Mouse (Mus musculus): ENCODE measurements at regions not wholly inside any gene's neighbourhood (a gene's known extent, or its start where the extent isn't known, plus 50 kb on each side); places are given as distances from the start of the nearest gene placed in this dataset.

DNA sequence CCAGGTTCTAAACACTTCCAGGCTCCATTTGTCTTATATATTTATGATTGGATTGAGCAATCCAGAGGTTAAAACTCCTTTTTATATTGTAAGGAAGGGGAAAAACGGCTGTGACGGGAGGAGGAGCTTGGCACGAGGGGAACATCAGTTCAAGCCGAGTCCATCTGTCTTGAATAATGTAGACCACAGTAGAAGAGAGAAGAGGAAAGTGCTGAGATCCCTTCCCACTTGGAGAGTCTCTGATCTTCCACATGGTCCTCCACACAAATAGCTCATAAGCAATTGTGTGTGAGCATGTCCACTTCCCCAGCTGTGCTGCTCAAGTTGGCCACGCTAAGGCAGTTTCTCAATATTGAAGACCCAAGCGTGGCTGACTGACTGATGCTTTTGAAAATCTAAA, 140.4 kb upstream of the Adamts9 start:
- DNase-seq (ENCODE audit: low read depth, low spot score): no peak
- Histone ChIP-seq H3K36me3 (ENCODE audit: control insufficient read depth in 1 of 2, insufficient read depth in 2 of 2, low read length in 2 of 2) (no peaks in the 10 kb centered on the region), H3K4me3 (ENCODE audit: control insufficient read depth in 1 of 2, insufficient read depth in 1 of 2, low read depth in 2 of 2, low read length in 2 of 2) (no peak overlapping the region), H3K27ac (ENCODE audit: control insufficient read depth, low read depth, low read length) (no peak overlapping the region), H3K9me3 (replicated peaks; ENCODE audit: insufficient read depth, low read length) (no peaks in the 10 kb centered on the region), H3K27me3 (ENCODE audit: control insufficient read depth in 1 of 2, insufficient read depth in 2 of 2, low read length in 2 of 2) (no peaks in the 10 kb centered on the region), H3K79me2 (ENCODE audit: control insufficient read depth, insufficient read depth, low read length, poor library complexity) (no peaks in the 10 kb centered on the region), H3K4me1 (ENCODE audit: control insufficient read depth in 1 of 2, insufficient read depth in 2 of 2, low read length in 2 of 2) (no peaks in the 10 kb centered on the region), H3K9ac (ENCODE audit: control insufficient read depth, low read depth, low read length, poor library complexity, severe bottlenecking) (no peak overlapping the region)
- TF ChIP-seq ETS1 (IDR thresholded peaks at IDR 0.05; ENCODE audit: low read depth, low read length) (no peak), POLR2AphosphoS5 (IDR thresholded peaks at IDR 0.05; ENCODE audit: borderline replicate concordance, low read depth, low read length) (no peak), CTCF (IDR thresholded peaks at IDR 0.05 in 2 of 3, conservative IDR thresholded peaks at IDR 0.05 in 1 of 3; ENCODE audit: control insufficient read depth in 1 of 3, insufficient read depth in 1 of 3, low read depth in 2 of 3, low read length in 3 of 3, poor library complexity in 1 of 3, severe bottlenecking in 1 of 3) (no peak), ZNF384 (IDR thresholded peaks at IDR 0.05; ENCODE audit: low read depth, low read length) (no peak), MAFK (IDR thresholded peaks at IDR 0.05; ENCODE audit: borderline replicate concordance, low read depth, low read length) (no peak), ZC3H11A (IDR thresholded peaks at IDR 0.05; ENCODE audit: low read depth, low read length) (no peak), E2F4 (IDR thresholded peaks at IDR 0.05; ENCODE audit: borderline replicate concordance, low read depth, low read length) (no peak)

DNA sequence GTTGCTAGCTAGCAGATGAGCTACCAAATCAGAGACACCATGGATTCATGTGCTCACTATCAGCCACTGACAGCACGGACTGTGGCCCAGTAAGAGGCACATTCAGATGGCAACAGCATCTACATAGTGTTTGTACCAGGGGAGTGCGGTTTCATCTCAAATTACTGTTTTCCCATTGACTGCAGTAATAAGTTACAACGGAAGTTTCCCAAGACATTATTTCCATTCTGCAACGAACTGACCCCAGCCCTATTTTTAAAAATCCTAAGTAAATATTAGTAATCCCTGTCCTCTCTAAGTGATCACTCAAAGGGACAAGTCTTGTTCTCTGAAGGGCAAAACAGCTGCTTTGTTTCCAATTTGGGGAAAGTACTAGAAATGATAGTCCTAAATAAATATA, 138.9 kb upstream of the Adamts9 start:
- Histone ChIP-seq H3K27me3 (ENCODE audit: control insufficient read depth in 1 of 2, insufficient read depth in 2 of 2, low read length in 2 of 2) (no peaks in the 10 kb centered on the region), H3K9me3 (replicated peaks; ENCODE audit: insufficient read depth, low read length) (no peaks in the 10 kb centered on the region)
- TF ChIP-seq POLR2AphosphoS5 (IDR thresholded peaks at IDR 0.05; ENCODE audit: borderline replicate concordance, low read depth, low read length): no peak
- TF ChIP-seq E2F4 (IDR thresholded peaks at IDR 0.05; ENCODE audit: borderline replicate concordance, low read depth, low read length): no peak
- no peak for TF ChIP-seq ELF1 (IDR thresholded peaks at IDR 0.05; ENCODE audit: low read depth, low read length)
- no peak for TF ChIP-seq USF1 (IDR thresholded peaks at IDR 0.05; ENCODE audit: low read depth, low read length)
- TF ChIP-seq TAL1 (IDR thresholded peaks at IDR 0.05; ENCODE audit: low read length): no peak
- TF ChIP-seq CTCF (IDR thresholded peaks at IDR 0.05 in 2 of 3, conservative IDR thresholded peaks at IDR 0.05 in 1 of 3; ENCODE audit: control insufficient read depth in 1 of 3, insufficient read depth in 1 of 3, low read depth in 2 of 3, low read length in 3 of 3, poor library complexity in 1 of 3, severe bottlenecking in 1 of 3): no peak

DNA sequence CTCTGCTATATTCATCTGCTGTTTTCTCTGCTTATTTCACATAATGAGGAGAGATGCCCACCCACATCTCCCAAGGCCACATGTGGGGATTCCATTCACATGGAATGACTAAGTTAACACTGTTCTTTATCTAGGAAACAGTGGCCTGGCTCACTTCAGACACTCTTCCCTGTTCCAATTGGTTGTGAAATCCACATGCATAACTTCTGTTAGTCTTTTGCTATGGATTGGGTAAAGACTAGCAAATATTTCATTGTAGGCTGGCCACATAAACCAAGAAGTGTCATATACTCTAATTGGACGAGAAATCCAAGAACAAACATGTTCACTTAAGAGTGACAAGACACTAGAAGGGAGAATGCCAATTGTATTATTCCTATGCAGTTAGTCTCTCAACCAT, 133.4 kb upstream of the Adamts9 start:
- H3K79me2 ChIP-seq (ENCODE audit: control insufficient read depth, insufficient read depth, low read length, poor library complexity): no peaks in the 10 kb centered on the region

More for the DNA sequence above, 138.9 kb upstream of the Adamts9 start:
- H3K9ac ChIP-seq (ENCODE audit: control insufficient read depth, low read depth, low read length, poor library complexity, severe bottlenecking): no peak overlapping the region
- no peaks in the 10 kb centered on the region for H3K36me3 ChIP-seq (ENCODE audit: control insufficient read depth in 1 of 2, insufficient read depth in 2 of 2, low read length in 2 of 2)
- H3K4me3 ChIP-seq (ENCODE audit: control insufficient read depth in 1 of 2, insufficient read depth in 1 of 2, low read depth in 2 of 2, low read length in 2 of 2): no peak overlapping the region
- DNase-seq (ENCODE audit: low read depth, low spot score): no peak
- no peaks in the 10 kb centered on the region for H3K4me1 ChIP-seq (ENCODE audit: control insufficient read depth in 1 of 2, insufficient read depth in 2 of 2, low read length in 2 of 2)
- no peaks in the 10 kb centered on the region for H3K79me2 ChIP-seq (ENCODE audit: control insufficient read depth, insufficient read depth, low read length, poor library complexity)
- H3K27ac ChIP-seq (ENCODE audit: control insufficient read depth, low read depth, low read length): no peak overlapping the region

More for the DNA sequence above, 133.4 kb upstream of the Adamts9 start:
- Histone ChIP-seq H3K36me3 (ENCODE audit: control insufficient read depth in 1 of 2, insufficient read depth in 2 of 2, low read length in 2 of 2) (no peaks in the 10 kb centered on the region), H3K4me1 (ENCODE audit: control insufficient read depth in 1 of 2, insufficient read depth in 2 of 2, low read length in 2 of 2) (no peaks in the 10 kb centered on the region), H3K27me3 (ENCODE audit: control insufficient read depth in 1 of 2, insufficient read depth in 2 of 2, low read length in 2 of 2) (no peaks in the 10 kb centered on the region), H3K4me3 (ENCODE audit: control insufficient read depth in 1 of 2, insufficient read depth in 1 of 2, low read depth in 2 of 2, low read length in 2 of 2) (no peak overlapping the region), H3K9ac (ENCODE audit: control insufficient read depth, low read depth, low read length, poor library complexity, severe bottlenecking) (no peak overlapping the region), H3K27ac (ENCODE audit: control insufficient read depth, low read depth, low read length) (no peak overlapping the region), H3K9me3 (replicated peaks; ENCODE audit: insufficient read depth, low read length) (no peaks in the 10 kb centered on the region)
- no peak for TF ChIP-seq CTCF (IDR thresholded peaks at IDR 0.05 in 2 of 3, conservative IDR thresholded peaks at IDR 0.05 in 1 of 3; ENCODE audit: control insufficient read depth in 1 of 3, insufficient read depth in 1 of 3, low read depth in 2 of 3, low read length in 3 of 3, poor library complexity in 1 of 3, severe bottlenecking in 1 of 3)
- TF ChIP-seq CHD2 (IDR thresholded peaks at IDR 0.05; ENCODE audit: low read length): no peak
- TF ChIP-seq MXI1 (IDR thresholded peaks at IDR 0.05; ENCODE audit: low read depth, low read length): no peak
- no peak for TF ChIP-seq POLR2AphosphoS5 (IDR thresholded peaks at IDR 0.05; ENCODE audit: borderline replicate concordance, low read depth, low read length)
- no peak for TF ChIP-seq UBTF (IDR thresholded peaks at IDR 0.05; ENCODE audit: borderline replicate concordance, insufficient read depth, low read depth, low read length)
- no peak for TF ChIP-seq EP300 (IDR thresholded peaks at IDR 0.05; ENCODE audit: low read depth in 1 of 2, low read length in 2 of 2)
- no peak for TF ChIP-seq BHLHE40 (IDR thresholded peaks at IDR 0.05; ENCODE audit: borderline replicate concordance, low read depth, low read length)
- TF ChIP-seq SMC3 (IDR thresholded peaks at IDR 0.05; ENCODE audit: low read depth, low read length): no peak
- no peak for TF ChIP-seq GATA1 (IDR thresholded peaks at IDR 0.05; ENCODE audit: low read depth, low read length)
- TF ChIP-seq POLR2A (IDR thresholded peaks at IDR 0.05; ENCODE audit: control insufficient read depth in 1 of 2, insufficient read depth in 1 of 2, low read depth in 1 of 2, low read length in 2 of 2, poor library complexity in 1 of 2): no peak
- TF ChIP-seq SIN3A (IDR thresholded peaks at IDR 0.05; ENCODE audit: low read length): no peak
- TF ChIP-seq MAZ (IDR thresholded peaks at IDR 0.05; ENCODE audit: low read depth, low read length): no peak
- DNase-seq (ENCODE audit: low read depth, low spot score): no peak
